Mouse (Mus musculus) leukemia stem cell, adult 10-12 weeks (primary cell): ENCODE measurements around the gene Fggy. TPM values are rescaled to one million over a fixed set of nuclear protein-coding genes. Genes with fewer than 3 reads are reported as not detected.

Source experiments
- polyA plus RNA-seq: library from polyadenylated mRNA; stranded (reverse); fragments of >175 nt; gene quantifications from 2 replicates; pipeline ENCODE4 v1.2.3, GENCODE M21; 2012; ENCODE audit warnings: low replicate concordance

The Fggy gene
- polyA plus RNA-seq: not detected in 2 replicates

DNA sequence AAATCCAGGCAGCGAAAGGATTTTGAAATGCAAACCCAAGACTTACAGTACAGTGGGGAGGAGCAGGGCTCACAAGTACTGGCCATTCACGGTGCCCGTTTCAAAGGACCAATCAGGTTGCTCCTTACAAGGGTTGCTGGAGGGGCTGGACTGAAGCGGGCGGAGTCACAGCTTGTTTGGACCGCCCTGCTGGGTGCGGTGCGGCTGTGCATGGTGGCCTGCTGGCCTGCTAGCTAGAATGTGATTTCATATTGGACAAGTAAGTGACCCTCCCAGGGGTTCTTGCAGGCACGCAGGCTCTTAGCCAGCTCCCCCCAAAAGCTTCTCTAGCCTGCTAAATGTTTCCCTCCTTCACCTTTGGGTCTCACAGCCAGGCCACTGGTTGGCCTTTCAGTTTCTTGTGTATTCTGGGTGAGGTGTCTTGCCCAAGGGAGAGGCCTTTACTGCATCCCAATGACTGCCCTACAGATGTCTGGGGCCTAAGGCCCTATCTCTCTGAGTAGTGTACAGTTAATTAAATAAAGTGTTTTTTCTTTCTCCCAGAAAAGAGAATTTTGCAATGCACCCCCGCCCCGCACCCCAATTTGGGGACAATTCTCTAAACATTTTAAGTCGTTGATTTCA lies at the start of gene Fggy:
Fggy (plus strand) TSS at position 175 of the 624 bp plus-strand sequence.

DNA sequence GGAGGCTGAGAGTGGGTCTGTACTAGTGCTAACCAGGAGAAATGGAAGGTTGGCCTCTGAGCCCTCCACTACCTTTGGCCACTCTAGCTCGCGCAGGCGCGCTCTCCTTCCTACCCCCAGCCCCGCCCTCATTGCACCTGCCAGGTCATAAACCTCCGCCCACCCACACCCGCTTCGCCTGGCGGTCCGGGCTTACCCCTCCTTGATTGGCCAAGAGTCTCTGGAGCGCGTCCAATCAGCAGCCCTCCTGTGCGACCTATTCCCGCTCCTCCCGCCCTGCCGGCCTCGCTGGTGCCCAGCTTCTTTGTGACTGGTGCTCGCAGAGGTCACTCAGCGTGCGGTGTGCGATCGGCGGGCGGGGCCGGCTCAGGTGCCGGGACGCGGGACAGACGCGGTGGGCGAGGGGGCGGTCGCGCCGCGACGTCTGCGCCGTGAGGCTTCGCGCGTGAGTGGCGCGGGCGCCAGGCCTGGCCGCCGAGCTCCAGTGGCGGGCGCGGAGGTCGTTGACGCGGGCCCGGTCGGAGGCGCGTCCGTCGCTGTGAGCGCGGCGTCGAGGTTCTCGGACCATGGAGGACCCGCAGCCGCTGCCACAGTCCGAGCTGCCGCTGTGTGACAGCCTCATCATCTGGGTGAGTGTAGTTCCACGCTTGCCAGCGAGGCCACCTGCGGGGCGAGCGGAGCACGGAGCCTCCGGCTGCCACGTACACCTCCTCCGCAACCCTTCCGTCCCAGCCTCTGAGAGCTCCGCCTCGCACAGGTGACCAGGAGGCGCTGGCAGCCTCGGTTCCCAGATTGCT lies 409.8 kb downstream of the Fggy start, which contains the start of gene Hook1:
Hook1 (plus strand) TSS at position 313 of the 797 bp plus-strand sequence.

